Mouse (Mus musculus) T-cell, adult 2 months (primary cell): ENCODE measurements at regions not wholly inside any gene's neighbourhood (a gene's known extent, or its start where the extent isn't known, plus 50 kb on each side); places are given as distances from the start of the nearest gene placed in this dataset.
A peak's percentile ranks its signal among the peaks of the same experiment; 100 is the strongest.
"Not testable (repeated sequence)": the region's sequence is repeated elsewhere in the genome, so short reads cannot be mapped to it uniquely, and the experiment has no call there.

Experiments used
- DNase-seq: peaks from one replicate; pipeline ENCODE4 v3.0.0; 2022; ENCODE audit warnings: low spot score

DNA sequence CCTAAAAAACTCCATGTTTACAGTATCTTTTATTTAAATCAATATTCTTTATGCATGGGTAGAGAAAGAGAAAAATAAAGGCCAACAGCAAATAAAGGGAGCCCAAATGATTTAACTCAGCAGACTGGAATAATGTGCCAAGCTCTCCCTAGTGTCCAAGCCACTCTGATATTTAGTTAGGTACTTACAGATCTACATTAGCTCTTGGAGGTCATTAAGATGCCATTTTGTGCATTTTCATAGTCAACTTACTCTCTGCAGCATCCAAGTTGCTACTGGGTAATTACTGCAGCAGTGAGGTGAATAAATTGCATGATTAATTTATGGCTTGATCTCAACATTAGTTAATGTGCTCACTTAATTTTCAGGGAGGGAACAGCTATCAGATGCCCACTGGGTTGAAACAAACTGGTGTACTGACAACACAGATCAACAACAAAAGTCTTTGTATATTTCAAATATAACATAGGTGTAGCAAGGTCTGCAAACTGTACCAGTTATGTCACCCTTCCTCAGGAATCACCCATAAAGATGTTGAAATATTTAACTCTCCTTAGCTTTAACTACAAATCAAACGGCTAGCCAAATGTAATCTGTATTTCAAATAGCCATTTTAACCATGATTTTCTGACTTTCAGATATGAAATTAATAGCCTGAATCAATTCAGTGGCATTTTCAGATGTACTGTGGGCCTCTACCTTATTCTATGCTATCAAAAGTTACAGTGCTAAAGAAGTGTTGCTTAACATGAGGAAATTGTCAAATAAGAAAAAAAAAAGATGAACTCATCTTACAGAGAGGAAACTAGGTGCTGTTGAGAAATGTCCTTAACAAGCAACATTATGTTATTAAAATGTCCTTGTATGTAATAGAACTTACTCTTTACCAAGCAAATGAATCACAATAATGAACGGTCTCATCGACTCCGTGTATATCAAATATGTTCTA lies 163.8 kb upstream of the Hapln1 start:
- DNase-seq: no peak

DNA sequence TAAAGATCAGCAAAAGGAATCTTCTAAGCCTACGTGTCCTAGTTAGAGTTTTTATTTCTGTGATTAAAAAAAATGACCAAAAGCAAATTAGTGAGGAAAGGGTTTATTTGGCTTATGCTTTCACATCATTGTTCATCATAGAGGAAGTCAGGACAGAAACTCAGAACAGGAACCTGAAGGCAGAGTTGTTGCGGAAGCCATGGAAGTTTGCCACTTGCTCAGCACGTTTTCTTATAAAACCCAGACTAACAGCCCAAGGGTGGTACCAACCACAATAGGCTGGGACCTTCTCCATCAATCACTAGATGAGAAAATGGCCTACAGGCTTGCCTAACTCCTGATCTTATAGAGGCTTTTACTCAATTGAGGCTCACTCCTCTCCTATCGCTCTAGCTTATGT lies 161.2 kb upstream of the Hapln1 start:
- DNase-seq: no peak

DNA sequence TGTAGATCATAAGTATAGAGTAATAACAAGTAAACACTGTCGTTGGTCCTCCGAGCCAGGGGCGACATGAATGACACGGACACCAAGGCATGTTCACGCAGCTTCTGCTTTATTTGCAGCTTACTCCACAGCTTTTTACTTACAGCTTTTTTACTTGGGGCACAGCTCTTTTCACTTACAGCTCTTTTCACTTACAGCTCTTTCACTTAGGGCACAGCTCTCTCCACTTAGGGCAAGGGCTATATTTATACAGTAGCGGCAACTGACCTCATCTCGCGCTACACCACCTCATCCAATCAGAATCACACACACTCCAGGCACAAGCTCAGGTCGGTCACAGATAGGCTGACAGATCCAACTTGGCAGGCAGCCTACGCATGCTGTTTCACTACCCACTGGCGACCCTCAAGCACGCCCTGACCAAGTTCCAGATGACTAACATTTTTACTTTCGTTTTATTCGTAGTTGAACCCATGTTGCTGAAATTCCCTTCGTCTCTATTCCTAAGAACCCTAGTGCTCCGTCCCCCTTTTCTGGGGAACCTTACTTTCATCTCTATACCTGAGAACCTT lies 155.9 kb upstream of the Hapln1 start:
- DNase-seq: not testable (repeated sequence)

DNA sequence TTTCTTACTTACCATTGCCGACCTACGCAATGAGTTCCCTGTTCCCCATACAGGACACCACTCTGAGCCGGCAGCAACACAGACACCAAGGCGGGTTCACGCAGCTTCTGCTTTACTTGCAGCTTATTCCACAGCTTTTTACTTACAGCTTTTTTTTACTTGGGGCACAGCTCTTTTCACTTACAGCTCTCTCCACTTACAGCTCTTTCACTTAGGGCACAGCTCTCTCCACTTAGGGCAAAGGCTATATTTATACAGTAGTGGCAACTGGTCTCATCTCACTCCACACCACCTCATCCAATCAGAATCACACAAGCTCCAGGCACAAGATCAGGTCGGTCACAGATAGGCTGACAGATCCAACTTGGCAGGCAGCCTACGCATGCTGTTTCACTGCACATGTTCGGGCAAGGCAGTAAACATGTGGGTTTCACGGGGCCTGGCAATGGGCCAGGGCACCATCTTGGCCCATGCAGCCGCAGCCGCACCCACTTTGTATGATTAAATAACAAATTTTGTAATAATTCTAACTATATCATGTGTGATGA lies 154.9 kb upstream of the Hapln1 start:
- peak; percentile 3 for DNase-seq

DNA sequence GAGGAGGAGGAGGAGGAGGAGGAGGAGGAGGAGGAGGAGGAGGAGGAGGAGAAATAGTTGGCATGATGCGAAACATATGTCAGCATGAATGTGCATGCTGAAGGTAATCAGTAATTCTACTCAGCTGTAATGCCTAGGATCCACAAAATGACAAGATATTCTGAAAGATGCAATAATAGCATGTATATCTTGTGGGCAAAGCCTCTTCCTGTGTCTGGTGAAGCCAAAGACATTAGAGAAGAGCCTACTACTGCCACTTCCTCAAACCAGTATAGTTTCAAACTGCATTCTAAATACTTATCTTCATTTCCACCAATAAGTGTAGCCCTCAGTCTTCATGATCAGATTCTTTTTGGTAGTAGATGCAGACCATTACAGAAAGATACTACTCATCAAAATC lies 152.2 kb upstream of the Hapln1 start:
- no peak for DNase-seq

DNA sequence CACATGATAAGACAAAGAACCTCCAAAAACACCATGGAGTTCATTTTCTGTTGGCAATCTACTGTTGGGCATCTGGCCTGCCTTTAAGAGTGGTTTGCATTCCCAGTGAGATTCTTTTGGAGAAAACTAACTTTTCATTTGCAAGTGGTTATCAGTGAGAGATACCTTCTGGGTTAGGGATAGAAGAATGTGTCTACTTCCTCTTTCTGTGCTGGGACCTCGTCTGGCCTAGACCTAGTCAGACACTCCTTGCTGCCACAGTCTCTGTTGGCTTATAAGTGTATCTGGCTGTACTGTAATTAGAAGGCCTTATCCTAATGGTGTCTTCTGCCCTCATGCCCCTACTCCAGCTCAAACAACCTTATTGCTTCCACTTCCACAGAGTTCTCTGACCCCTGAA lies 150.4 kb upstream of the Hapln1 start:
- DNase-seq: no peak

DNA sequence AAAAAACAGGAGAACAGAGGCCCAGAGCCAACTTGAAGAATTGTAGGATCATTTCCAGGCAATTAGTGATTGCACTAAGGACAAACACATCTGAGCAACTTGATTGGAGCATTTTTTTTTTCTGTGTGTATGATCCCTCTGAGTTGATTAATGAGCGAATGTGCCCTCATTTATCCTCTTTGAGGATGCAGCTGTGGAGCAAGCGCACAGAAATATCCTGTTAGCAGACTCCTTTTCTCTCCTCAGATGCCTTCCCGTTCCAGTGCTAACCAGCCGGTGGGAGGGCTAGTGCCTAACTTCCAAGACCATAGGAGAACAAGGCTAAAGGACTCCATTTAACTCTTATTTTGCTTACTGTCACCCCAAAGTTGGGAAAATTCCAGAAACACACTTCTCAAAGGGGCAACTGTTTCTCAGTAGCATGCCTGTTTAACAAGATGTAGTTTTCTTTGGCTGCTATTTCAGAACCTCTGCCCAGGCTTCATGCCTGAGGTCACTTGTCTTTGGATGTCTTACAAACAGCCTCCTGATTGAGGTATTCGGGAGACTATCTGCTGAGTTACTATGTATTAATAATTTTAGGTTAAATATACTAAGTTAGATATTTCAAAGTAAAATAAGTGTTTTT lies 144.8 kb upstream of the Hapln1 start:
- no peak for DNase-seq

DNA sequence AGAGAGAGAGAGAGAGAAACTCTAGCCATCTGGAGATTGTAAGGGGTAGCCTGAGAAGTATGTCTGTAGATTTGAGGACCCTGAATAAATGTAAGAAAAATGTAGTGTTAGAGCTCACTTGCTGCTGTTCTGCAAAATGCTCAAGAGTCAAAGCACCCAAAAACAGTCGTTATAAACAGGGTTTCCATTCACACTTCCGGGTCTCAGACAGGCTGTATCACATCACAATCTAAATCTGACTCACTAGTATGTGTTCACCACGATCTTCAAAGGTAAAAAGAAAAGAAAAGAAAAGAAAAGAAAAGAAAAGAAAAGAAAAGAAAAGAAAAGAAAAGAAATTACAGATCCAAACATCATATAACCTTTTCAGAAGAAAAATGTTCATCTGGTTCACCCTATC lies 143.7 kb upstream of the Hapln1 start:
- no peak for DNase-seq

DNA sequence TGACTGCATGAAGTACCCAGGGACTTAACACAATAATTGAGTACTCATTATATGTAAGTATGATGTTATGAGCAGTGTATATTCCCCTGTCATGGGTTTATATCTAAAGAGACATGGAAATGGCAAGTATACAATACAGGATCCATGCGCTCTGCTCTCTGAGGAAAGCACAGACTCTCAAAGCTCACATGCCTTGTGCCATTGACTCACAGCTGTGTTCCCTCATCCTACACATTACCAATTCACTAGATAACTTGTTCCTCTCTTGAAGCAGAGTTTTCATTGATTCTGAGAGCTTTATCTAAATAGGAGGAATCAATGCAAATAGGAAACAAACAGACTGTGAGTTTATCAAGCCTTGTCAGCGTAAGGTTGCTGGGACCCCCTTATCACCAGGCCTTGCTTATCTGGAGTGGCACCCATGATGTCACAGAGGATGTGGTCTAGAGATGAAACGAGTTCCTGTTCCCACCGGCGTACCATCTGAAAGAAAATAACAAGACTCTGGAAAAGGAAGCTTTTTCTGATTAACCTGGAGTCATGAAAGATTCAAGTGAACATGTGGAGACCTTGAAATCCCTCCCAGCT lies 138.4 kb upstream of the Hapln1 start:
- peak; percentile 46 for DNase-seq

DNA sequence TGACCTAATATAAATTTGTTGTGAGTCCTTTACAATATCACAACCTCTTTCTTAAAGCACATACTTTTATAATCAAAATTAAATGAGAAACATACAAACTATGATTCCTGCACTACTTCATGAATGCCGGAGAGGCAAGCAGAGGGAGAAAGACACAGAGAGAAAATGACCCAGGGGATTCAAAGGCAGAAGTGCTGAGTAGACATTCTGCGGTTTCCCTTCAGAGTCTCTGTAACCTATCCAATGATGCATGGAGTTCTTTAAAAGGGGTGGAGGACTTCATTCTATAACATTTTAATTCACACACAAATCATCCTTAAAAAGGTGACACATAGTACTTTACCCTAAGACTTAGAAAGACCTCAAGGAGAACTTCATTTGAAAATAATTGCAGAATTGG lies 129.1 kb upstream of the Hapln1 start:
- no peak for DNase-seq

DNA sequence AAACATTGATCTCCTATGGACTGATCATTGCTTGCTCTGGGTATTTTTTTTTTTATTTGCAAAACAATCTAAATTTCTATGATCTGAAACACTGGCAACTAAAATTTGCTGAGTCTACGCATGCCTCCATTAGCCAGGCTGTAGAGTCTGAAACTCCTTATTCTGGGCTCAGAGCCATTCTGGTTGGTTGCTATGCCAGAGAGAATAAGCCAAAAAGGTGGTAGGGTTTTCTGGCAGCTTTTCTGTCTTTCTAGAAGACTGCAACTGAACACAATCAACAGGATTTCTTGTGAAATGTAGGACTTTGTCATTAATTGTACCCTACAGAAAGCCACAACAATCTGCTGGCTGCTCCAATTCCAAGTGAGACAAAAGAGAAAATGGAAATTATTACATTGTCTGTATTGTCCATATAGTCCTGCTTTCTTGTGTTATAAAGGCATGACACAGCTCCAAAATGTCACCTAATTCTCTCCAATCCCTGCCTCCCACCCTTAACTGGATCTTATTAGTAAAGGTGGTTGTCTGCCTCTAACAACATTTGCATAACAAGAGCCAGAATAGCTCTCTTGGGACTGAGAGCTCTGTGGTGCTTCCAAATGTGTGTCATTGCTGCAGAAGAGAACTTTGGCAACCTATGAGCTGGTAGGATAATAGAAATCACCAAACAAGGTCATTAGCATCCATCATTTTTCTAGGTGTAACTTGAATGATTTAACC lies 126.7 kb upstream of the Hapln1 start:
- no peak for DNase-seq

DNA sequence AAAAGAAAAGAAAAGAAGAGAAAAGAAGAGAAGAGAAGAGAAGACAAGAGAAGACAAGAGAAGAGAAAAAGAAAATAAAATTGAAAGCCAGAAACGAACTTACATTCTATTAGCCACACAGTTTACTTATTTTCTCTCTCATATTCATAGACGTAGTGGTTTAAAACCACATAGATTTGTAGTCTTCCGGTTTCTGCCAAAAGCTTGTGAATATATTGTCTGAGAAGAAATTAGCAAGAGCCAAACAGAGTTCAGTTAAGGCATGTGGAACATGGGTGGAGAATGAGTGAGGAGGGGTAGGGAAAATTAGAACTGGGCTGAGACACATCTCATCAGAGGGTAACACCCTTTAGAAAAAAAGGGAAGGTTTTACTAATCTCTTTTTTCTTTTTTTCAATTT lies 120.8 kb upstream of the Hapln1 start:
- no peak for DNase-seq

DNA sequence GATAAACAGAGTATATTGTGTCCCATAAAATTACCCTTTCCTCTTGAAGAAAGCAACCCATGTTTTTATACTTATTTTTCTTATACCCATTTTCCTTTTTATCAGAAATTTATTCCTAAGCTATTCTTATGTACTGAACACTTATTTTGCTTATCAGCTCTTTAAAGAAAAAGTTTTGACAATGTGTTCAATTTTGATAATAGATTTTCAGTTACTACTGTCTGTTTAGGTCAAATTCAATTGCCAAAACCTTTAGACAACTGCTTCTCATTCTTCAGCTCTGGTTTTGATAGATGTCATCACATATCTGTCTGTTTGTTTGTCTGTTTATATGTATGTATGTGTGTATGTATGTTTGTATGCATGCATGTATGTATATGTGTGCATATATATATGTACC lies 117.8 kb upstream of the Hapln1 start:
- DNase-seq: no peak

DNA sequence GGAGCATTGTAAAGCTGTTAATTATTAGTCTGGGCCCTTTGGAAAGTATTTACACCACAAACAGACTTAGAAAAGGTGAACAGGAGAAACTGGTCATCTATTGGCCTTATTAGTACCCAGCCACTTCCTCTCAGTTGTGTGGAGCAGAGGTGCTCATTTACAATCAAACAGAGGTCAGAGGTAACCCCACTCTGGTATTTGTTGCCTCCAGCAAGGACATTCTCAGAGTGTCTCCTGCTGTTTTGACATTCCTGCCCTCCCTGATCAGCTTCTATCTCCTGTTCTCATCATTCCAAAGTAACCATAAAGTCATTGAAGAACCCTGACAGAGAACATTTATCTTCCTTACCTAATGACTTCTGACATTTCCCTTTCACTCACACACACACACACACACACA lies 116.1 kb upstream of the Hapln1 start:
- no peak for DNase-seq

DNA sequence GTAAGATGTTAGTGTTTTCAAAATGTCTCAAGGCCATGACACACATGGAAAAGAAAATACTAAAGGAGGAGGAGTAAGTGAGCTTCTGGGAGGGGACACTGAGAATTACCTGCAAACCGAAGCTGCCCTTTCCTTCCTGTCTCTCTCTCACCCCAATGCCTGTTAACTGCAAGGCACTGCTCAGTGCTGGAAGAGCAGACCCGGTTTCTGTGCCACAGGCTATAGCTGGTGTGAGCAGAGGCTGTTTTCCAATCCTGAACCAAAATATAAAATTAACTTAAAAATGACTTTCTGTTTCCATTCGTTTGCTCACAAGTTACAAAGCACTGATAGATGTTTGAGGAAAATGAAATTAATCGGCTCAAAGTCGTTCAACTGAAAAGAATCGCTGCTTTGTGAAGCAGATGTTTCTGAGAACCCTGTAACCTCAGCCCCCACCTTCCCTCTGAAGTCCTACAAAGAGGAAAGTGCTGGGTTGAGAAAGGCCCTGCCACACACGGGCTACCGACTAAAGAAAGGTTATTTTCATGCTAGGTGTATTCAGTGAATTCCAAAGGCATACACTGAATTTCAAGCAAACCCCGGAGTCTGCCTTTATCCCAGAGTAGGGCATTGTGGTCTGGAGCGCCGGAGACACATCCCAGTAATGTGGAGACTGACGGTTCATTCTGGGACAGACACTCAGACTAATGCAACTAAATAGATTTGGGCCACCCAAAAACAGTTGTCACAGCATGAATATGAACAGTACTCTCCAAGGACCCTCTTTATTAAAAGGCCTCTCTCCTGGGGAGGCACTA lies 111.1 kb upstream of the Hapln1 start:
- peak; percentile 1 for DNase-seq

DNA sequence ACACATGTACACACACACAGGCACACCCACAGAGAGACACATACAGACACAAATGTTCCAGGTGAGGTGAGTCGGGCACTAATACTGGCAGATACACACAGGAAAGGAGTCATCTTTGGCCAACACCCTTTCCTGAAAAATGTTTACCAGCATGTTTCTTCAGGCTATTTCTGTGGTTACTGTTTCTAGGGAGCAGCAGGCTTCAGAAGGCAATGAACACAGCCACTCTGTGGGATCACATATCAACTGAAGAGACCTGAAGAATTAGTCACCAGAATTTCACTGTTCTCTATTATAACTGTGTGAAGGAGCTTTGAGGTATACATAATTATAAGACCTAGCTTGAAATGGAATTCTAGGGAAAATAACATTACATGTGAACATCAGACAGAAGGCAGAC lies 94.7 kb upstream of the Hapln1 start:
- no peak for DNase-seq

DNA sequence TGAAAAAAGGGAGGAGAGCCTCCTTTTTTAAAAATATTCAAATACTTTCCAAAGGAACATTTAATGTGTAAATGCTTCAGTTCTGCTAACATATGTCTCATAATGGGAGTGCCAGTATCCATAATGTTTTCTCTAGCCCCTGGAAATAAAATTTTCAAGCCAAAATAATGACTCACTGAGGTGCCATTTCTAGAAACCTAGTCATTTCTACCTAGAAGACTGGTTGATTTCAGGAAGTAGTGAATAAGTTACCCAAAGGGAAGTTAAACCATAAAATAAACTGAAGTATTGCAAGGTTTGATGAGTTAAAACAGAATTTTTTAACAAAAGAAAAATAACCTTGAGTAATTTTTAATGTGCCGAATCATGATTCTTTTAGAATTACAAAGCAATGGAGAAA lies 85.8 kb upstream of the Hapln1 start:
- DNase-seq: no peak

DNA sequence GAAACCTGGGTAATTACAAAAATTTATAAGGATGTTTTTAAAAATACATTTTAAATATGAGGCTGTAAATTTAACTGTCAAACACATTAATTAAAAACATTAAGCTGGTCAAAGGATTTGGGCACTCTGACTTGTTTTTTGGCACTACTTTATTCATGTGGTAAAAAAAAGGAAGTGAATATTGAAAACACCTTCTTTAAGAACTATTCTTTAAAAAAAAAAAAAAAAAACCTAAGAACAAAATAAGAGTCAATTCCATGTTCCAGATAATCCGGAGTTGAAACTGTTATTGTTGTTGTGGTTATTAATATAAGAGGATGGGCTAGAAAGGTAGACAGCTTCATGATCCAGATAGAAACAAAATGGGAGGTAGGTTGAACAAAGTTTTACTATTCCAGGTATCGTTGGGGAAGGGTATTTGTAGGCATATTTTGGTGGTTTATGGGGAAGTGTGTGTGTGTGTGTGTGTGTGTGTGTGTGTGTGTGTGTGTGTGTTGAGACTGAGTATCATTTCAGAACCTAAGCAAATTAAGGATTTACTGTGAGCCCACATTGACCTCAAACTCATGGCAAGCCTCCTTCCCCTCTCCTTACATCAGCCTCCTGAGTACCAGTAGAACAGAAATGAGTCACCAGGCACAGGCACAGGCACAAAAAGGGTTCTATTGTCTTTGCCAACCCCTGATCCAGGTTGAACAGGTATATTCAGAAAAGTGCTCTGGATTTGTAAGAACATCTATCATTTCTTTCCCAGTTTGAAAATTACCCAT lies 85.2 kb upstream of the Hapln1 start:
- DNase-seq: no peak

DNA sequence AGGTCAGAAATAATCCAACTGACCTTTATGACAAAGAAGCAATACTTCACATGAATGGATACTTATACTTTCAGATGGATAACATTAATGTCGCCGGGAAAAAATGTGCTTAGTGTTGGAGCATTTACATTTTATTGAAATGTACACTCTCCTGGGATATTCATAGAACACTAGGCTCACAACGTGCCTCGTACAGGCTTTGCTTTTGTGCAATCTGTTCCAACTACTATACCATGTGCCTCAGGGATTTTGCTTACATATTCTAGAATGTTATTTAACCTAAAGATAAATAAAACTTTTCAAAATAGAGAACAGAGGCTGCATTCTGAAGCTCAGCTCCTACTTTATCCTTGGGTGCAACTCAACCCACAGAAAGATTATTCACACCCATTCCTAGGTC lies 75.8 kb upstream of the Hapln1 start:
- DNase-seq: no peak
